Mouse (Mus musculus): ENCODE data around the gene Scgb1b3. TPM values are rescaled to one million over a fixed set of nuclear protein-coding genes. Genes with fewer than 3 reads are reported as not detected.

Gene Scgb1b3
- polyA plus RNA-seq (2016; fragmentation: Nextera tagmentation; extraction: Ambion mirVana), result not detected in 2 replicates

DNA sequence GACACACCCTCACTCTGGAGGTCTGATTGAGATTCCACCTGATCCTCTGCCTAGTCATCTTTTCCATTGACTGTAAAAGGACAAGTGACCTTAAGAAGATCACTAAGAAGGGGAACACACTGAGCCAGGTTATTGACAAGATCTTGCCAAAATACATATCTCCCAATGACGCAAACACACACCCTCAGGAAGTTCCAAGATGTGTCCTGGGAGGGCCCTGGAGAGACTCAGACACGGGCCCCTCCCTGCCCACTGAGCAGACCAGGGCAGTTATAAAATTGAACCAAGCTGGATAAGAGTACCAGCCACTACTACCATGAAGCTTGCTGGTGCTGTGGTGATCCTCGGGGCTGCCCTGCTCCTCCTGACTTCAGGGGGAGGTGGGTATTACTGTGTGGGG is at the start of gene Scgb1b3:
Scgb1b3 (plus strand) TSS at position 301 of the 400 bp plus-strand sequence.
- Histone ChIP-seq H3K4me1 (no peaks in the 10 kb centered on the region), H3K36me3 (no peaks in the 10 kb centered on the region), H3K27me3 (ENCODE audit: low read depth, poor library complexity, severe bottlenecking) (no peaks in the 10 kb centered on the region), H3K9me3 (replicated peaks) (peaks cover 77% of the 10 kb centered on the region), H3K4me3 (no peak within 1 kb of the TSS), H3K27ac (replicated peaks) (no peak within 1 kb of the TSS)
- WGBS, result 75% methylated on average over 3 of the region's 3 CpGs
- DNase-seq (ENCODE audit: low spot score), result no peak

DNA sequence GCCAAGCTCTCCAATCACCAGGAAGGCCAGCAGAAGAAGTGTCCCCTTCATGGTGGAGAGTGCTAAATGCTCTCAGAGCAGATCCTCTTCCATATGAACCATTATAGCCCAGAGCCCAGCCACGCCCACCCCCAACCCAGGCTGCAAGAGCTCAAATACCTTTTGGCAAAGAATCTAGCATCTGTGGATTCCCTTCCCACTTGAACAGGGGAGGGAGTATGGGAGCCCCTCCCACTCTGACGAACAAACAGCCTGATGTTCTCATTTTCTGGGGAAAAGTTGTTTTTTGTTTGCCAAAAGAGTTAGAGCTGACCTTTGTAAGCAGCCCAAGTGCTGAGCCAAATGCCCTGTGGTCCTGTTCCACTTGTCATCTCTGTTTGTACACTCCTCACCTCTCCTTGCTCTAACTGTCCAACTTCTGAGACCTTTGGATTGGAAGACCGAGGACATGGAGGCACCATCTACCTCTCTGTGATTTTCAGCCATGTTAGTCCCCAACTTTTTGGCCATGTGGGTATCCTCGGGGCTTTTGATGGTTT is 13.3 kb upstream of the Scgb1b3 start, which contains the start of gene Scgb2b3:
Scgb2b3 (minus strand) TSS at position 51 of the 539 bp plus-strand sequence.
- 79% methylated on average over 4 of the region's 4 CpGs for WGBS
- H3K9me3 ChIP-seq (replicated peaks), result peaks cover 80% of the 10 kb centered on the region
- H3K27me3 ChIP-seq (ENCODE audit: low read depth, poor library complexity, severe bottlenecking), result no peaks in the 10 kb centered on the region
- no peak for DNase-seq (ENCODE audit: low spot score)
- no peak within 1 kb of the TSS for H3K4me3 ChIP-seq
- no peaks in the 10 kb centered on the region for H3K36me3 ChIP-seq
- no peak within 1 kb of the TSS for H3K27ac ChIP-seq (replicated peaks)
- no peaks in the 10 kb centered on the region for H3K4me1 ChIP-seq

Other genes with a start within 250 kb of the Scgb1b3 start
- gene Scn1b, start 248.6 kb upstream of the Scgb1b3 start, polyA plus RNA-seq (2016; fragmentation: Nextera tagmentation; extraction: Ambion mirVana), result 0.55 and 0.80 TPM in 2 replicates
- 90.0 and 120 TPM in 2 replicates for gene Gramd1a, start 219.7 kb upstream of the Scgb1b3 start, polyA plus RNA-seq (2016; fragmentation: Nextera tagmentation; extraction: Ambion mirVana)
- not detected in 2 replicates for gene Scgb2b2, start 85.1 kb upstream of the Scgb1b3 start, polyA plus RNA-seq (2016; fragmentation: Nextera tagmentation; extraction: Ambion mirVana)
- gene Scgb1b2, start 83.8 kb upstream of the Scgb1b3 start, polyA plus RNA-seq (2016; fragmentation: Nextera tagmentation; extraction: Ambion mirVana), result not detected in 2 replicates
- not detected in 2 replicates for gene Scgb2b3, start 13.5 kb upstream of the Scgb1b3 start, polyA plus RNA-seq (2016; fragmentation: Nextera tagmentation; extraction: Ambion mirVana)